Mouse (Mus musculus) G1E (cell line): ENCODE results near the gene 4930469K13Rik. TPM values are rescaled to one million over a fixed set of nuclear protein-coding genes. Genes with fewer than 3 reads are reported as not detected.

ENCODE experiments used
- ATAC-seq: 2 replicates; pipeline ENCODE4 v1.8.0; 2016; ENCODE audit warnings: mild to moderate bottlenecking; ENCODE audit not compliant: insufficient number of reproducible peaks, poor library complexity, low FRiP score, severe bottlenecking; ENCODE audit errors: extremely low read depth
- DNase-seq: peaks from one replicate; pipeline ENCODE4 v3.0.0; 2012; ENCODE audit warnings: low spot score
- H3K27me3 ChIP-seq: 2 replicates; pipeline ENCODE4 v1.6.1; 2012; ENCODE audit warnings: mild to moderate bottlenecking, low read length, inconsistent platforms; ENCODE audit not compliant: insufficient read depth
- H3K36me3 ChIP-seq: replicated peaks from 2 replicates; pipeline ENCODE3; 2012; ENCODE audit warnings: mild to moderate bottlenecking, inconsistent platforms
- H3K4me1 ChIP-seq: 2 replicates; pipeline ENCODE4 v1.6.1; 2012; ENCODE audit warnings: low read depth, low read length, inconsistent platforms, mixed read lengths; ENCODE audit not compliant: insufficient read depth
- H3K4me3 ChIP-seq: 2 replicates; pipeline ENCODE4 v1.5.1; 2012; ENCODE audit warnings: low read depth, mild to moderate bottlenecking, inconsistent platforms, low read length, moderate library complexity, mixed read lengths
- H3K9me3 ChIP-seq: replicated peaks from 2 replicates; pipeline ENCODE4 v1.6.1; 2012; ENCODE audit warnings: inconsistent platforms
- CTCF ChIP-seq: IDR thresholded peaks from 2 replicates; pipeline ENCODE4 v1.5.1; 2012; ENCODE audit warnings: low read depth, low read length, inconsistent platforms, mixed read lengths
- GATA1 ChIP-seq: IDR thresholded peaks from 2 replicates; pipeline ENCODE4 v1.6.1; 2012; ENCODE audit warnings: borderline replicate concordance, low read length, inconsistent platforms, mixed read lengths
- GATA2 ChIP-seq: IDR thresholded peaks from 2 replicates; pipeline ENCODE4 v1.6.1; 2012; ENCODE audit warnings: low read depth, low read length, inconsistent platforms, borderline replicate concordance
- POLR2AphosphoS5 ChIP-seq: IDR thresholded peaks from 2 replicates; pipeline ENCODE4 v1.6.1; 2012; ENCODE audit warnings: low read depth, low read length, inconsistent platforms; ENCODE audit not compliant: insufficient replicate concordance
- TAL1 ChIP-seq: conservative IDR thresholded peaks from 2 replicates; pipeline ENCODE4 v1.6.1; 2012; ENCODE audit warnings: low read depth, low read length, inconsistent platforms, mixed read lengths
- polyA plus RNA-seq: library from polyadenylated mRNA; stranded (reverse); fragments of >175 nt; gene quantifications from 2 replicates; pipeline ENCODE4 v1.2.3, GENCODE M21; 2012
- total RNA-seq, 2 experiments: library from RNA; stranded (forward) in 1 of 2; stranded (reverse) in 1 of 2; fragments of 200-1000 nt in 1 of 2; fragments of >200 nt in 1 of 2; fragmentation: Nextera tagmentation in 1 of 2; gene quantifications; 2 replicates each; pipeline ENCODE4 v1.2.3; 2014 to 2017

4930469K13Rik gene
- total and polyA plus RNA-seq, 3 experiments = not detected

DNA sequence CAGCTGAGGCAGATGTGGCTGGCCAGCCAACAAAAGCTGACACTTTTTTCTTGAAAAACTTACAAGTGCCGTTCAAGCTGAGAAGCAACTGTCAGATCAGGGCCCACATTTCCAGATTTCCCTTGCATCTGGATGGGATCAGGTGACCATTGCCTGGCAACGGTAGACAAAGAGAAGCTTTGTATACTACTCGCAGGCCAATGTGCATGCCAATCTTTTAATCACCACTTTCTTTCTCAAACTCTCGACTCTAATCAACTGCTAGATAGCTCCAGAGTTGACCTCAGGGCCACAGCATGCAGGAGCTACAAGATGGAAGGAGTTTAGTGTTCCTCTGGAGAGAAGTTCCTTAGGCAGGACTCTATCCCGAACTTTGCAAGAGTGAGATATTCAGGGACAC, 147.2 kb downstream of the 4930469K13Rik start:
- no peak for DNase-seq
- Histone ChIP-seq H3K9me3 (peaks cover 13% of the 10 kb centered on the region), H3K36me3 (no peaks in the 10 kb centered on the region), H3K4me1 (no peaks in the 10 kb centered on the region), H3K4me3 (no peak overlapping the region), H3K27me3 (peaks cover 2% of the 10 kb centered on the region; the same call in 1 of the 2 replicates)
- no peak for ATAC-seq
- TF ChIP-seq GATA1 (no peak), GATA2 (no peak), TAL1 (no peak)

DNA sequence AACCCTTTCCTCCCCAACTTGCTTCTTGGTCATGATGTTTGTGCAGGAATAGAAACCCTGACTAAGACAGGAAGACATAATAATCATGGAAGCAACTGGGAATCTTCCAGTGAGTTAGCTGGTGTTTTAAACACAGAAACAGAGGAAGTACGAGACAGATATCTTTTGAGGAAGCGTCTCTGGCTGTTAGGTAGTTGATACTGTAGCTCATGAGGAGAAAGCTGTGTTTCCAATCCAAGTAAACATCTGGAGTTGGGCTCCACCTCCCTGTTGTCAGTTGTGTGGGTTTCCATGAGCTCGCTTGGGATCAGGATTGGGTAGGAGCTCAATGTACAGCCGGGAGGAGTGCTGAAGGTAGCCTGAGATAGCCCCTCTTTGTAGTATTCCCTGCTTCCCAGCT, 151.9 kb downstream of the 4930469K13Rik start:
- Histone ChIP-seq H3K36me3 (no peaks in the 10 kb centered on the region), H3K27me3 (no peaks in the 10 kb centered on the region), H3K9me3 (peaks cover 7% of the 10 kb centered on the region; the same call in 1 of the 2 replicates), H3K4me3 (no peak overlapping the region), H3K4me1 (peaks cover 5% of the 10 kb centered on the region)
- ATAC-seq = no peak
- DNase-seq = no peak
- TF ChIP-seq POLR2AphosphoS5 = no peak
- no peak for TF ChIP-seq TAL1
- no peak for TF ChIP-seq CTCF
- no peak for TF ChIP-seq GATA1
- no peak for TF ChIP-seq GATA2

DNA sequence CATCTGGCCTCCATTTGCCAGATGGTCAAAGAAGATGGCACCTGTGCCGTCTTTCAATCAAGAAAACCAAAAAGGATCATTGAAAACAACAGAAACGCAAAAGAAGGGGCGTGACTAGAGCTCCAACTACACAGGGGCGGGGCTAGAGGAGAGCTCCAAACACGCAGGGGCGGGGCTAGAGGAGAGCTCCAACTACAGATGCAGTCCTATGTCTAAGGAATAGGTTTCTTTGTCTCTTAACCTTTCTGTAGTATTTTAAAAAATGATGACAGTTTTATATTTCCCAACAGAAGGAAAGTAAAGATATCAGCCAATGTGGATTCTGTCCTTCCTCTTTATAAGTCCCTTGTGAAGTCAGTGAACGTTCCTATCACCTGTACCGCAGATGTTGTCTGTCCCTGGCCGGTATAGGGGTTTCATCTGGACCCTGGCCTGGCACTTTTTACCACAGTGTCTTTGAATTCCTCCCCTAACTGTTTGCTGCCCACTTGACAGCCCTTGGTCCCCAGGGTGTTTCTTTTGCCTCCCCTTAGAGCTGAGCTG, 153.5 kb downstream of the 4930469K13Rik start:
- TF ChIP-seq TAL1 = no peak
- H3K36me3 ChIP-seq = no peaks in the 10 kb centered on the region
- ATAC-seq = no peak
- no peaks in the 10 kb centered on the region for H3K27me3 ChIP-seq
- peaks cover 7% of the 10 kb centered on the region; the same call in 1 of the 2 replicates for H3K9me3 ChIP-seq
- no peak overlapping the region for H3K4me3 ChIP-seq
- peaks cover 12% of the 10 kb centered on the region for H3K4me1 ChIP-seq
- DNase-seq = no peak

DNA sequence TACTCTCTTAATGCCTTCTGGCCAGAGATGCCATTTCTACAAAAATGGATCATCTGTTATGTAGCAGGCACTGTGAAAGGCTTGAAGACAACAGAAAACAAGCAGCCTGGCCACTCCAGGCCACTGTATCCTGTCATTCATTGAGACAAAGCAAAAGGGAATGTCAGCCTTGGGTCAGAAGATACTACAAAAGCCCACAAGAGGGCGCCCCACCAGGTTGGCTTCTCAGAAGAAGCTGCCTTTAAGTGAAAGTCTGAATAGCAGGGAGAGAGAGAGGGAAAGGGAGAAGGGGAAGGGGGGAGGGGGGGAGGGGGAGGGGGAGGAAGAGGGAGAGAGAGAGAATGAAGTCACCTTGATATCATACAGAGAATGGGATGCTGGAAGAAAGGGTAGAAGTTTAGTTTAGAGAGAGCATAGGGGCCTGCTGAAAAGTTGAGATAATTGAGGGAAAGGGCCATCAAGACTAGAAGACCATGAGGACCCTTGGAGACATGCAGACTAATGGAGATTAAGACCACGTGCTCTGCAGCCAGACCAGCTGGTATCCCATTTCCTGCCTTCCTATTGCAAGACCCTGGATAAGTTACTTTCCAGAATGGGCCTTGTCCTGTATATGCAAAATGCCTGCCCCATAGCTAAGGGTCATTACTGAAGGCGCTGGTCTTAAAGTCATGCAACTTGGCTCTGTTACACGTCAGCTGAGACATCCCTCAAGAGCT, 154.1 kb downstream of the 4930469K13Rik start:
- TF ChIP-seq GATA2 (no peak), POLR2AphosphoS5 (no peak), TAL1 (no peak), CTCF (no peak), GATA1 (no peak)

DNA sequence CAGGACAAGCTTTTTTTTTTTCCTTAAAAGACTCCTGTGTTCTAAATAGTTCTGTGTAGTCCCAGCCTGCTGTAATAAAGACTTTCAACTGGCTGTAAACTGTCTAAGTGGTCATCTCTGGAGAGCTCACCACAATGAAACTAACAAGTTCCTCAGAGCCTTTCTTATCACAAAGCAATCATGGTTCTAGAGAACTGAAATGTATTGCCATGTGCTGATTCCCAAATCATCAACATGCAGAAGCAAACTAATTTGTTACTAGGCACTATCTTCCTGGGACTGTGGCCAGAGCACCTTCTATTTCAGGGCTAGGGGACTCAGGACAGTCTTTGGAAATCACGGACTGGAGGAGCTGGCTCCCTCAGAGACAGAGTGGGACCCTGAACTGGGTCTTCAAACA, 154.8 kb downstream of the 4930469K13Rik start:
- TF ChIP-seq CTCF = no peak
- Histone ChIP-seq H3K27me3 (no peaks in the 10 kb centered on the region), H3K4me1 (peaks cover 23% of the 10 kb centered on the region), H3K9me3 (peaks cover 4% of the 10 kb centered on the region), H3K4me3 (no peak overlapping the region), H3K36me3 (no peaks in the 10 kb centered on the region)
- DNase-seq (no peak), ATAC-seq (no peak)

More for the DNA sequence above, 154.1 kb downstream of the 4930469K13Rik start:
- H3K36me3 ChIP-seq = no peaks in the 10 kb centered on the region
- ATAC-seq = no peak
- peaks cover 7% of the 10 kb centered on the region; the same call in 1 of the 2 replicates for H3K9me3 ChIP-seq
- H3K4me3 ChIP-seq = no peak overlapping the region
- peaks cover 18% of the 10 kb centered on the region for H3K4me1 ChIP-seq
- no peak for DNase-seq
- H3K27me3 ChIP-seq = no peaks in the 10 kb centered on the region

DNA sequence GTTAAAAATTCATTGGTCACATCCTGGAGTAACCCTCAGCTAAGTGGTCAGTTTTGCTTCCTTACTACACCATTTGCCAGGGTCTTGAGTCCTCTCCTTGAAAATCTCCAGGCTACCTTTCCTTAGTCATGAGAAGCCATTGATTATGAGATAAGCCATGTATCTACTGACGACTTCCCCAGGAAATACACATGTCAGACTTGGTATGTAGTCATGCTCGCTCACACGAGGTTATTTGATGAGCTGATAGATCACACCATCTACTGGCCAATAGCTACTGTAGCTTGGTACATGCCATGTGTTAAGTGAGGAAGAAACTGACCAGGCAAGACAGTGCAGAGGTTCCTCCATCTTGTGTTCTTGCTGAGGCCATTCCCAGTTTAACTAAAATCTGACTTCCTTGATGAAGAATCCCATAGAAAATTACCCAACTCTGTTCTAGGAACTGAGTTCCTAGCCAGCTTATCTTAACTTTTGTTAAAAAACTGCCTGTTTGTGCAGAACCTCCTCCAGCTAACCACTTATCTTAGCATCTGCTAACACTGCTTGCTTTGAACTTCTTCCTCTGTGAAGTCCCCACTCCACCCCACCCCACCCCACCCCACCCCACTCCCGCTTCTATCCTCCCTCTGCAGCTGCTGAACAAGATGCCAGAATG, 158.8 kb downstream of the 4930469K13Rik start:
- no peak overlapping the region for H3K4me3 ChIP-seq
- H3K27me3 ChIP-seq = peaks cover 5% of the 10 kb centered on the region; the same call in 1 of the 2 replicates
- H3K4me1 ChIP-seq = peaks cover 25% of the 10 kb centered on the region
- no peak for TF ChIP-seq TAL1
- TF ChIP-seq GATA1 = no peak
- TF ChIP-seq GATA2 = no peak
- TF ChIP-seq POLR2AphosphoS5 = no peak
- no peak for TF ChIP-seq CTCF
- ATAC-seq = no peak
- H3K9me3 ChIP-seq = peaks cover 12% of the 10 kb centered on the region
- H3K36me3 ChIP-seq = no peaks in the 10 kb centered on the region
- DNase-seq = no peak
